Mouse (Mus musculus): ENCODE measurements around the gene Opa1.

Opa1 gene

GRCm38 (mm10) chr16:29693025-29693682, 114.0 kb downstream of the Opa1 start:
- no peak for DNase-seq

GRCm38 (mm10) chr16:29693791-29694419, 114.8 kb downstream of the Opa1 start:
- peak in 1 of 2 experiments; percentile 29 for DNase-seq

- peak; percentile 64 to 72 for DNase-seq
Measured at GRCm38 (mm10) chr16:29694420-29694959, 115.4 kb downstream of the Opa1 start.

All from cerebellum, postnatal 10 days (tissue).